In genomic region chr11:29181751-29182150, GRCm38 (mm10) we compare ENCODE assay signal across 10 mouse cellular contexts.
"Had no signal": no experiment of that assay in that cellular context is flagged by ENCODE, and none has a peak within 500 bp of the region (broad histone marks: within the 10 kb centered on the region; RNA-seq: fewer than 3 reads in every experiment).

No protein-coding gene starts in this region.

- H3K27me3 ChIP-seq: limb, embryonic 13.5 days; liver, embryonic 15.5 days; midbrain, embryonic 13.5 days had no signal

- H3K4me3 ChIP-seq: limb, embryonic 13.5 days; liver, embryonic 15.5 days; midbrain, embryonic 13.5 days had no signal

- DNase-seq: kidney, postnatal 14 days; left cerebral cortex, postnatal 4 days; lung, adult 2 months; lung, postnatal 36 days; right cerebral cortex, postnatal 14 days; thymus, postnatal 36 days had no signal

- H3K4me1 ChIP-seq: limb, embryonic 13.5 days; liver, embryonic 15.5 days; midbrain, embryonic 13.5 days had no signal

- ATAC-seq: lung, postnatal 0 days; midbrain, embryonic 13.5 days had no signal

- H3K9ac ChIP-seq: limb, embryonic 13.5 days; liver, embryonic 15.5 days; midbrain, embryonic 13.5 days had no signal

- H3K4me2 ChIP-seq: limb, embryonic 13.5 days; liver, embryonic 15.5 days; midbrain, embryonic 13.5 days had no signal

- H3K27ac ChIP-seq: limb, embryonic 13.5 days; liver, embryonic 15.5 days; midbrain, embryonic 13.5 days had no signal

- H3K9me3 ChIP-seq: limb, embryonic 13.5 days; liver, embryonic 15.5 days; midbrain, embryonic 13.5 days had no signal
